Mouse (Mus musculus) megakaryocyte, embryonic 14.5 days (primary cell): ENCODE measurements around the gene Chsy1.

Source experiments
- FLI1 ChIP-seq: IDR thresholded peaks from 2 replicates; pipeline ENCODE4 v1.6.1; 2012; ENCODE audit warnings: low read length, inconsistent platforms, mixed read lengths
- GATA1 ChIP-seq: IDR thresholded peaks from 3 replicates; pipeline ENCODE4 v1.6.1; 2012; ENCODE audit warnings: mixed read lengths, low read length, inconsistent platforms, borderline replicate concordance

- TF ChIP-seq GATA1 (no peak), FLI1 (no peak)
These were observed 15.2 kb upstream of the Chsy1 start for GRCm38 (mm10) chr7:66094141-66094540.
